Mouse (Mus musculus): ENCODE data around the gene 4930503B20Rik.

The 4930503B20Rik gene

DNA sequence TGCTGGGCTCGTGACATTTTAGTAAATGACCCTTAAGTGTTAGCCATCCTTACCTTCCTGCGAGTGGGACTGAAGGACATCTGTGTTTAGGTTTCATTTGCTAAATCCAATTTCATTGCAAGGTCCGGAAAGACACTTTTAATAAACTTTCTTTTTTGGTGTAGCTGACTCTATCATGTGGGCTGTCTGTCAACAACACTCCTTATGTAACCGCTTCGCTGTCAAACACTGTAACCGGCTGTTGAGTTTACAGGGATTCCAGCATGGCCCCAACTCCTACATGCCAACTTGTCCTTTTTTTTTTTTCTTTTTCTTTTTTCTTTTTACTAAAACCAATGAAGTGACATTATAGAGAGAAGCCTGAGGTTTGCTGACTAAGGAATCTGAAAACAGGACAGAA, 52.7 kb downstream of the 4930503B20Rik start:
- no peak for DNase-seq (ENCODE audit: low spot score)

DNA sequence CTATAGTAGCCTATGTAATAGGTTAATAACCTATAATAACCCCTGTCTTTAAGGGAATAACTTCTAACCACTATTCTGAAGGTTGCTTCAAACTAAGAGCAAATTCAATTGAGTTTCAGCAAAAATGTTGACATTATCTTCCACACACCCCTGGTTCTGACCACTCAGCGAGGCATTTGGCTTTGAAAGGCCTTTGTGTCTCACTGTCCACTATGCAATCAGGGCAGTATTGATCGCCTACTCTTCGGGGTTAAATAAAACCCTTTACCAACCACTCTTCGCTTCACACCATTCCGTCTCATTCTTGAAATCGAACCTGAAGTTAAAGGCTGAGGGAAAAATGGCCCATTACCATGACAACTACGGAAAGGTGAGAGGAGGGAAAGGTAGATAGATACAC, 54.3 kb downstream of the 4930503B20Rik start:
- no peak for DNase-seq (ENCODE audit: low spot score)

DNA sequence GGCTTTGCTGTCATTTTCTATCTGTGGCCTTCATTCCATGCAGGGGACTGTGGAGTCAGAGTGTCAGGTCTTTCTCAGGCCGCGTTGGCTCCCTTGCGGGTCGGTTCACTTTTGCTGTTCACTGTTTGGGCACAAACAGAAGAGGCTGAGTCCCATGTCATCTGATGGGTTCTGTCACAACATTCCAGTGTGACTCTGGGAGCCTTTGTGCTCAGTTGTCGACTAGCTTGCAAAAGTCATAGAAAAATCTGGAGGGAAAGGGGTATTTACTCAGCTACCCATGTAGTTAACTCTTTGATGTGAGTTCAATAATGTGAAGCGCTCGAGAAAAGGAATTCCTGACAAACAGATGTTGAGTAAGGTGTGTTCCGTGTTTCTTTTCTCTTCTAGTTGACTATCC, 54.7 kb downstream of the 4930503B20Rik start:
- DNase-seq (ENCODE audit: low spot score), result no peak

DNA sequence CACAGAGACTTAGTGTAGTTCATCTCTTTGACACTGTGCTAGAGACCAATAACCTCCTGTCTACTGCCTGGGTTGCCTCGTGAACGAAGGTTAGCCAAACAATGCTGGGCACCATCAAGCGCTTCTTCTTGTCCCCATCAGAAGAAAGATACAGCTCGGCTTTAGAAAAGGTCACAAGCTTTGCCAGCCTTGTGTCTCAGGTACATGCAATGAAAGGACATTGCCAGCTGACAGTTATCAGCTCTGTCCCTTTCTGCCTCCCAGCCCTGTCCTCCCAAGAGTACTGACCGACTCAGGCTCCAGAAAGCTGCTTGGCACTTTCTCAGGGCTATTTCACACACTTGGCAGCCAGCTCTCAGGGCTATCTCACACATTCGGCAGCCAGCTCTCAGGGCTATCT, 55.7 kb downstream of the 4930503B20Rik start:
- no peak for DNase-seq (ENCODE audit: low spot score)
